8 mouse cellular contexts compared by ENCODE assay signal in genomic region chr14:121164866-121165265, GRCm38 (mm10).
DNase-seq lines count a peak whose midpoint lies in the region; ATAC-seq and TF ChIP-seq lines count a peak whose summit lies in the region.

No protein-coding gene starts in this region.

- peak overlapping the region; percentile 17; the same call in 1 of the 2 replicates for H3K27ac ChIP-seq in hindbrain, embryonic 14.5 days
- no peak overlapping the region for H3K27ac ChIP-seq in hindbrain, embryonic 13.5 days
- H3K27ac ChIP-seq in lung, postnatal 0 days (ENCODE audit: low read length) = peak overlapping the region; percentile 48
- peak overlapping the region; percentile 28; the same call in 1 of the 2 replicates for H3K27ac ChIP-seq in embryonic facial prominence, embryonic 14.5 days (replicated peaks; ENCODE audit: low read depth, low read length)
- no peak overlapping the region for H3K27ac ChIP-seq in thymus, adult 2 months (ENCODE audit: control insufficient read depth, insufficient read depth, low read length)

- no peak overlapping the region for H3K4me2 ChIP-seq in hindbrain, embryonic 14.5 days (replicated peaks)
- no peak overlapping the region for H3K4me2 ChIP-seq in hindbrain, embryonic 13.5 days
- H3K4me2 ChIP-seq in lung, postnatal 0 days (replicated peaks; ENCODE audit: low read depth, low read length) = no peak overlapping the region
- H3K4me2 ChIP-seq in embryonic facial prominence, embryonic 14.5 days (ENCODE audit: low read depth, low read length) = no peak overlapping the region

- 92% methylated on average over 1 of the region's 1 CpGs for WGBS in hindbrain, embryonic 14.5 days
- WGBS in hindbrain, embryonic 13.5 days = 83% methylated on average over 1 of the region's 1 CpGs
- WGBS in lung, postnatal 0 days = 68% methylated on average over 1 of the region's 1 CpGs
- WGBS in embryonic facial prominence, embryonic 14.5 days = 78% methylated on average over 1 of the region's 1 CpGs
- WGBS in thymus, adult 2 months = 90% methylated on average over 1 of the region's 1 CpGs

- no peak for TF ChIP-seq POLR2A in thymus, adult 2 months (IDR thresholded peaks at IDR 0.05; ENCODE audit: control insufficient read depth, extremely low read depth, insufficient read depth, low read length, poor library complexity)

- no peak for DNase-seq in hindbrain, embryonic 14.5 days (ENCODE audit: low spot score)
- peak; percentile 57 for DNase-seq in lung, postnatal 0 days (ENCODE audit: low spot score)
- no peak for DNase-seq in lung, postnatal 4 days
- DNase-seq in embryonic facial prominence, embryonic 14.5 days (ENCODE audit: low spot score) = no peak
- peak; percentile 6 for DNase-seq in naive thymus-derived CD4-positive, alpha-beta T cell, adult 2 months (ENCODE audit: low read depth)
- no peak for DNase-seq in thymus, adult 2 months
- DNase-seq in urinary bladder, postnatal 4 days (ENCODE audit: low spot score in 2 of 2) = no peak

- no peaks in the 10 kb centered on the region for H3K36me3 ChIP-seq in hindbrain, embryonic 14.5 days (replicated peaks; ENCODE audit: control insufficient read depth, insufficient read depth)
- no peaks in the 10 kb centered on the region for H3K36me3 ChIP-seq in hindbrain, embryonic 13.5 days
- no peaks in the 10 kb centered on the region for H3K36me3 ChIP-seq in lung, postnatal 0 days (ENCODE audit: insufficient read depth, low read length)
- H3K36me3 ChIP-seq in embryonic facial prominence, embryonic 14.5 days (ENCODE audit: control insufficient read depth, insufficient read depth, low read length) = no peaks in the 10 kb centered on the region
- H3K36me3 ChIP-seq in thymus, adult 2 months (ENCODE audit: control insufficient read depth, insufficient read depth, low read length) = no peaks in the 10 kb centered on the region

- H3K4me3 ChIP-seq in hindbrain, embryonic 14.5 days (replicated peaks; ENCODE audit: low read length) = no peak overlapping the region
- H3K4me3 ChIP-seq in hindbrain, embryonic 13.5 days = no peak overlapping the region
- H3K4me3 ChIP-seq in lung, postnatal 0 days (ENCODE audit: low read depth, low read length) = no peak overlapping the region
- no peak overlapping the region for H3K4me3 ChIP-seq in embryonic facial prominence, embryonic 14.5 days (ENCODE audit: low read depth, low read length)
- H3K4me3 ChIP-seq in thymus, adult 2 months (ENCODE audit: control insufficient read depth, insufficient read depth, low read length) = no peak overlapping the region

- H3K4me1 ChIP-seq in hindbrain, embryonic 14.5 days (replicated peaks; ENCODE audit: control insufficient read depth, insufficient read depth, low read length) = no peaks in the 10 kb centered on the region
- peaks cover 15% of the 10 kb centered on the region for H3K4me1 ChIP-seq in hindbrain, embryonic 13.5 days (replicated peaks)
- no peaks in the 10 kb centered on the region for H3K4me1 ChIP-seq in lung, postnatal 0 days (ENCODE audit: insufficient read depth, low read depth, low read length)
- peaks cover 7% of the 10 kb centered on the region; the same call in 1 of the 2 replicates for H3K4me1 ChIP-seq in embryonic facial prominence, embryonic 14.5 days (ENCODE audit: control insufficient read depth, insufficient read depth, low read length)
- H3K4me1 ChIP-seq in thymus, adult 2 months (replicated peaks; ENCODE audit: control insufficient read depth, insufficient read depth, low read length) = no peaks in the 10 kb centered on the region

- H3K9me3 ChIP-seq in hindbrain, embryonic 14.5 days (ENCODE audit: control insufficient read depth, low read length) = no peaks in the 10 kb centered on the region
- no peaks in the 10 kb centered on the region for H3K9me3 ChIP-seq in hindbrain, embryonic 13.5 days
- H3K9me3 ChIP-seq in lung, postnatal 0 days (ENCODE audit: low read length) = no peaks in the 10 kb centered on the region
- no peaks in the 10 kb centered on the region for H3K9me3 ChIP-seq in embryonic facial prominence, embryonic 14.5 days (ENCODE audit: control insufficient read depth, low read length)

- no peak for ATAC-seq in hindbrain, embryonic 14.5 days (ENCODE audit: low FRiP score)
- ATAC-seq in hindbrain, embryonic 13.5 days (ENCODE audit: low FRiP score) = no peak
- ATAC-seq in lung, postnatal 0 days = peak; percentile 64
- ATAC-seq in embryonic facial prominence, embryonic 14.5 days (ENCODE audit: low read depth) = no peak

- TF ChIP-seq CTCF in lung, postnatal 0 days (IDR thresholded peaks at IDR 0.05) = no peak
- TF ChIP-seq CTCF in thymus, adult 2 months (IDR thresholded peaks at IDR 0.05; ENCODE audit: borderline replicate concordance, control insufficient read depth, extremely low read depth, insufficient read depth, low read length, poor library complexity) = no peak

- TF ChIP-seq EP300 in lung, postnatal 0 days (IDR thresholded peaks at IDR 0.05) = no peak

- no peak overlapping the region for H3K9ac ChIP-seq in hindbrain, embryonic 14.5 days
- H3K9ac ChIP-seq in hindbrain, embryonic 13.5 days = no peak overlapping the region
- H3K9ac ChIP-seq in lung, postnatal 0 days (replicated peaks; ENCODE audit: low read depth) = no peak overlapping the region
- no peak overlapping the region for H3K9ac ChIP-seq in embryonic facial prominence, embryonic 14.5 days (ENCODE audit: low read depth, low read length)

- no peaks in the 10 kb centered on the region for H3K27me3 ChIP-seq in hindbrain, embryonic 14.5 days (ENCODE audit: control insufficient read depth, insufficient read depth, low read length)
- H3K27me3 ChIP-seq in hindbrain, embryonic 13.5 days = no peaks in the 10 kb centered on the region
- no peaks in the 10 kb centered on the region for H3K27me3 ChIP-seq in lung, postnatal 0 days (replicated peaks; ENCODE audit: insufficient read depth, low read length)
- no peaks in the 10 kb centered on the region for H3K27me3 ChIP-seq in embryonic facial prominence, embryonic 14.5 days (replicated peaks; ENCODE audit: control insufficient read depth, insufficient read depth, low read length)
- no peaks in the 10 kb centered on the region for H3K27me3 ChIP-seq in thymus, adult 2 months (ENCODE audit: control insufficient read depth, insufficient read depth, low read length)

Comparison
In these comparisons a context has a peak if more than half of its experiments do, and no peak if none do; other contexts are left out.
1. DNase-seq: peak in lung, postnatal 0 days (single experiment) and naive thymus-derived CD4-positive, alpha-beta T cell, adult 2 months (single experiment); none in hindbrain, embryonic 14.5 days (single experiment), lung, postnatal 4 days (0 of 2), embryonic facial prominence, embryonic 14.5 days (single experiment), thymus, adult 2 months (single experiment) and urinary bladder, postnatal 4 days (0 of 2).
2. H3K27ac ChIP-seq: peak in hindbrain, embryonic 14.5 days (single experiment), lung, postnatal 0 days (single experiment) and embryonic facial prominence, embryonic 14.5 days (single experiment); none in hindbrain, embryonic 13.5 days (single experiment) and thymus, adult 2 months (single experiment).